ENCODE assay signal across 9 mouse cellular contexts in genomic region chr10:9754893-9755541, GRCm38 (mm10).
DNase-seq lines count a peak whose midpoint lies in the region; ATAC-seq and TF ChIP-seq lines count a peak whose summit lies in the region.
"Had no signal": no experiment of that assay in that cellular context is flagged by ENCODE, and none has a peak within 500 bp of the region (broad histone marks: within the 10 kb centered on the region; RNA-seq: fewer than 3 reads in every experiment).

No protein-coding gene starts in this region.

- H3K27me3 ChIP-seq in hindbrain, embryonic 10.5 days (ENCODE audit: insufficient read depth, poor library complexity, severe bottlenecking): no peaks in the 10 kb centered on the region
- H3K27me3 ChIP-seq in hindbrain, embryonic 12.5 days: no peaks in the 10 kb centered on the region
- H3K27me3 ChIP-seq in heart, postnatal 0 days (ENCODE audit: control insufficient read depth, insufficient read depth, low read length): no peaks in the 10 kb centered on the region
- H3K27me3 ChIP-seq: lung, embryonic 15.5 days had no signal

- no peak for TF ChIP-seq EP300 in heart, postnatal 0 days (IDR thresholded peaks at IDR 0.05; ENCODE audit: low read depth)

- no peak overlapping the region for H3K4me3 ChIP-seq in hindbrain, embryonic 10.5 days
- no peak overlapping the region for H3K4me3 ChIP-seq in hindbrain, embryonic 12.5 days
- no peak overlapping the region for H3K4me3 ChIP-seq in heart, postnatal 0 days (ENCODE audit: low read depth, low read length)
- H3K4me3 ChIP-seq: lung, embryonic 15.5 days had no signal

- WGBS in hindbrain, embryonic 10.5 days: 54% methylated on average over 3 of the region's 3 CpGs
- WGBS in hindbrain, embryonic 12.5 days: 51% methylated on average over 3 of the region's 3 CpGs
- WGBS in heart, postnatal 0 days: 45% methylated on average over 3 of the region's 3 CpGs

- DNase-seq in hindbrain, embryonic 10.5 days (ENCODE audit: low spot score): peak; percentile 59
- DNase-seq in ZHBTc4 (ENCODE audit: low read depth, low spot score): peak; percentile 61
- DNase-seq in embryo, embryonic 10 days (ENCODE audit: low spot score): peak; percentile 68
- peak; percentile 28 for DNase-seq in heart, postnatal 0 days (ENCODE audit: low spot score)
- peak; percentile 87 to 90 for DNase-seq in layer of hippocampus, postnatal 10 days (ENCODE audit: low spot score in 2 of 2)
- peak; percentile 17 for DNase-seq in skeletal muscle tissue, adult 2 months (ENCODE audit: low read depth, low spot score)

- peak; percentile 67 for TF ChIP-seq CTCF in heart, postnatal 0 days (IDR thresholded peaks at IDR 0.05; ENCODE audit: low read depth)

- 0 out of 2 replicates have a peak, but pooled peaks cover 2% of the 10 kb centered on the region for H3K36me3 ChIP-seq in hindbrain, embryonic 10.5 days
- peaks cover 2% of the 10 kb centered on the region; the same call in 1 of the 2 replicates for H3K36me3 ChIP-seq in hindbrain, embryonic 12.5 days
- H3K36me3 ChIP-seq in heart, postnatal 0 days (replicated peaks; ENCODE audit: control insufficient read depth, insufficient read depth, low read length): peaks cover 7% of the 10 kb centered on the region

- no peak overlapping the region for H3K27ac ChIP-seq in hindbrain, embryonic 10.5 days
- H3K27ac ChIP-seq in hindbrain, embryonic 12.5 days: no peak overlapping the region
- no peak overlapping the region for H3K27ac ChIP-seq in heart, postnatal 0 days (ENCODE audit: low read depth)
- H3K27ac ChIP-seq: lung, embryonic 15.5 days had no signal

- H3K4me1 ChIP-seq in hindbrain, embryonic 10.5 days (replicated peaks): no peaks in the 10 kb centered on the region
- H3K4me1 ChIP-seq in hindbrain, embryonic 12.5 days: no peaks in the 10 kb centered on the region
- H3K4me1 ChIP-seq in heart, postnatal 0 days (ENCODE audit: control insufficient read depth, insufficient read depth): no peaks in the 10 kb centered on the region
- H3K4me1 ChIP-seq: lung, embryonic 15.5 days had no signal

- no peak overlapping the region for H3K4me2 ChIP-seq in hindbrain, embryonic 12.5 days (replicated peaks)
- no peak overlapping the region for H3K4me2 ChIP-seq in heart, postnatal 0 days (ENCODE audit: low read depth, low read length)
- H3K4me2 ChIP-seq: lung, embryonic 15.5 days had no signal

- no peak overlapping the region for H3K9ac ChIP-seq in hindbrain, embryonic 12.5 days
- H3K9ac ChIP-seq in heart, postnatal 0 days (replicated peaks; ENCODE audit: low read depth, low read length): no peak overlapping the region
- H3K9ac ChIP-seq: lung, embryonic 15.5 days had no signal

- no peak for ATAC-seq in hindbrain, embryonic 12.5 days (ENCODE audit: low FRiP score)
- ATAC-seq in heart, postnatal 0 days (ENCODE audit: insufficient read depth, low read depth): no peak
- peak; percentile 63; the same call in 1 of the 2 replicates for ATAC-seq in megakaryocyte-erythroid progenitor cell, adult 5-6 weeks (replicated peaks; ENCODE audit: low FRiP score, low TSS enrichment, poor library complexity, severe bottlenecking)

- H3K9me3 ChIP-seq in hindbrain, embryonic 10.5 days: no peaks in the 10 kb centered on the region
- no peaks in the 10 kb centered on the region for H3K9me3 ChIP-seq in hindbrain, embryonic 12.5 days (replicated peaks)
- no peaks in the 10 kb centered on the region for H3K9me3 ChIP-seq in heart, postnatal 0 days (replicated peaks; ENCODE audit: control insufficient read depth, low read length)
- H3K9me3 ChIP-seq: lung, embryonic 15.5 days had no signal

Comparison
In these comparisons a context has a peak if more than half of its experiments do, and no peak if none do; other contexts are left out.
1. DNase-seq: peak in every context shown above with its lines; median percentile 88 in layer of hippocampus, postnatal 10 days; 68 in embryo, embryonic 10 days; 61 in ZHBTc4; 59 in hindbrain, embryonic 10.5 days; 28 in heart, postnatal 0 days; 17 in skeletal muscle tissue, adult 2 months.